Mouse (Mus musculus) lung, embryonic 14.5 days (tissue): ENCODE results near the gene Ppp3ca. TPM values are rescaled to one million over a fixed set of nuclear protein-coding genes. Genes with fewer than 3 reads are reported as not detected.

Experiments
- ATAC-seq: fragments of 200-750 bp; cut with Nextera tagmentation; 2 replicates; pipeline ENCODE4 v1.8.0; 2017; ENCODE audit warnings: mild to moderate bottlenecking, moderate TSS enrichment, moderate library complexity; ENCODE audit not compliant: insufficient read depth
- DNase-seq: peaks from one replicate; pipeline ENCODE4 v3.0.0-alpha.2; 2015
- H3K27ac ChIP-seq: fragments of 300-500 bp; sonication (generic); 2 replicates; pipeline ENCODE4 v1.5.1; 2014; ENCODE audit warnings: low read depth, mild to moderate bottlenecking, moderate library complexity
- H3K27me3 ChIP-seq: fragments of 300-500 bp; sonication (generic); 2 replicates; pipeline ENCODE4 v1.6.1; 2014; ENCODE audit warnings: low read length, control low read depth; ENCODE audit not compliant: insufficient read depth
- H3K36me3 ChIP-seq: fragments of 300-500 bp; sonication (generic); 2 replicates; pipeline ENCODE4 v1.6.1; 2014; ENCODE audit warnings: control low read depth; ENCODE audit not compliant: insufficient read depth
- H3K4me1 ChIP-seq: fragments of 300-500 bp; sonication (generic); 2 replicates; pipeline ENCODE4 v1.6.1; 2014; ENCODE audit warnings: antibody characterized with exemption, control low read depth; ENCODE audit not compliant: insufficient read depth
- H3K4me2 ChIP-seq: fragments of 300-500 bp; sonication (generic); 2 replicates; pipeline ENCODE4 v1.6.1; 2014; ENCODE audit warnings: mild to moderate bottlenecking
- H3K4me3 ChIP-seq: fragments of 300-500 bp; sonication (generic); 2 replicates; pipeline ENCODE4 v1.5.1; 2014; ENCODE audit warnings: low read depth, low read length
- H3K9ac ChIP-seq: fragments of 300-500 bp; sonication (generic); 2 replicates; pipeline ENCODE4 v1.6.1; 2014
- H3K9me3 ChIP-seq: fragments of 300-500 bp; sonication (generic); 2 replicates; pipeline ENCODE4 v1.6.1; 2016; ENCODE audit warnings: low read depth, low read length, control low read depth
- CTCF ChIP-seq: IDR thresholded peaks from 2 replicates; pipeline ENCODE4 v1.5.1; 2016; ENCODE audit warnings: antibody characterized with exemption, low read depth
- whole genome bisulfite sequencing: fragments of 180-500 bp; shearing (Covaris S2); extraction: QIAGEN DNeasy Blood & Tissue Kit; methylation state at CpG from one replicate; pipeline ENCODE4 v1.1.7; 2014; 5-methylcytosine and 5-hydroxymethylcytosine counted together
- polyA plus RNA-seq: library from polyadenylated mRNA; unstranded; fragments of >200 nt; fragmentation: Nextera tagmentation; extraction: Ambion mirVana; gene quantifications from 2 replicates; pipeline ENCODE4 v1.2.1, GENCODE M21; 2014

Gene Ppp3ca
- polyA plus RNA-seq, 1 experiment from 2014 or later = 74.1 TPM

- Histone ChIP-seq H3K27ac (no peak overlapping the region), H3K4me3 (no peak overlapping the region), H3K4me1 (no peaks in the 10 kb centered on the region), H3K27me3 (no peaks in the 10 kb centered on the region), H3K9ac (no peak overlapping the region), H3K9me3 (no peaks in the 10 kb centered on the region), H3K36me3 (peaks cover 18% of the 10 kb centered on the region), H3K4me2 (no peak overlapping the region)
- ATAC-seq (no peak), DNase-seq (peak; percentile 39)
- TF ChIP-seq CTCF = peak; percentile 56
- 69% methylated on average over 1 of the region's 1 CpGs for WGBS
Measured at GRCm38 (mm10) chr3:136905577-136905976, 235.7 kb downstream of the Ppp3ca start.

- TF ChIP-seq CTCF = no peak
- Histone ChIP-seq H3K4me3 (no peak overlapping the region), H3K4me1 (no peaks in the 10 kb centered on the region), H3K36me3 (peaks cover 4% of the 10 kb centered on the region; the same call in 1 of the 2 replicates), H3K9me3 (no peaks in the 10 kb centered on the region), H3K27me3 (no peaks in the 10 kb centered on the region), H3K27ac (no peak overlapping the region), H3K9ac (no peak overlapping the region), H3K4me2 (no peak overlapping the region)
- DNase-seq (no peak), ATAC-seq (peak; percentile 11; the same call in 1 of the 2 replicates)
- 33% methylated on average over 3 of the region's 3 CpGs for WGBS
Measured at GRCm38 (mm10) chr3:136909534-136909933, 239.6 kb downstream of the Ppp3ca start.

GRCm38 (mm10) chr3:136911276-136911675 lies 241.4 kb downstream of the Ppp3ca start:
- ATAC-seq (no peak), DNase-seq (no peak)
- no peaks in the 10 kb centered on the region for H3K4me1 ChIP-seq
- H3K27ac ChIP-seq = no peak overlapping the region
- 72% methylated on average over 8 of the region's 8 CpGs for WGBS
- TF ChIP-seq CTCF = no peak
- no peak overlapping the region for H3K4me3 ChIP-seq
- H3K27me3 ChIP-seq = no peaks in the 10 kb centered on the region
- no peak overlapping the region for H3K9ac ChIP-seq
- H3K36me3 ChIP-seq = peaks cover 4% of the 10 kb centered on the region; the same call in 1 of the 2 replicates
- no peak overlapping the region for H3K4me2 ChIP-seq
- no peaks in the 10 kb centered on the region for H3K9me3 ChIP-seq

- no peak overlapping the region for H3K9ac ChIP-seq
- peaks cover 10% of the 10 kb centered on the region; the same call in 1 of the 2 replicates for H3K36me3 ChIP-seq
- no peak overlapping the region for H3K4me2 ChIP-seq
- no peak for DNase-seq
- H3K27ac ChIP-seq = no peak overlapping the region
- WGBS = 83% methylated on average over 7 of the region's 7 CpGs
- TF ChIP-seq CTCF = no peak
- H3K9me3 ChIP-seq = no peaks in the 10 kb centered on the region
- H3K4me1 ChIP-seq = no peaks in the 10 kb centered on the region
- no peaks in the 10 kb centered on the region for H3K27me3 ChIP-seq
- H3K4me3 ChIP-seq = no peak overlapping the region
- no peak for ATAC-seq
Measured at GRCm38 (mm10) chr3:136917080-136917479, 247.2 kb downstream of the Ppp3ca start.

- no peak for ATAC-seq
- peaks cover 20% of the 10 kb centered on the region; the same call in 1 of the 2 replicates for H3K36me3 ChIP-seq
Measured at GRCm38 (mm10) chr3:136933071-136933470, 263.1 kb downstream of the Ppp3ca start.

GRCm38 (mm10) chr3:136940733-136941601 lies 271.0 kb downstream of the Ppp3ca start:
- DNase-seq (no peak), ATAC-seq (no peak)
- WGBS = 54% methylated on average over 7 of the region's 7 CpGs
- no peak overlapping the region for H3K9ac ChIP-seq
- H3K4me3 ChIP-seq = no peak overlapping the region
- H3K9me3 ChIP-seq = no peaks in the 10 kb centered on the region
- no peaks in the 10 kb centered on the region for H3K27me3 ChIP-seq
- TF ChIP-seq CTCF = no peak
- 0 out of 2 replicates have a peak, but pooled peaks cover 4% of the 10 kb centered on the region for H3K4me1 ChIP-seq
- H3K27ac ChIP-seq = no peak overlapping the region
- H3K4me2 ChIP-seq = no peak overlapping the region
- no peaks in the 10 kb centered on the region; the same call in 1 of the 2 replicates for H3K36me3 ChIP-seq

More at GRCm38 (mm10) chr3:136933071-136933470, 263.1 kb downstream of the Ppp3ca start:
- Histone ChIP-seq H3K27ac (no peak overlapping the region), H3K27me3 (no peaks in the 10 kb centered on the region), H3K9ac (no peak overlapping the region), H3K9me3 (no peaks in the 10 kb centered on the region), H3K4me1 (no peaks in the 10 kb centered on the region), H3K4me3 (no peak overlapping the region), H3K4me2 (no peak overlapping the region)
- no peak for DNase-seq
- no peak for TF ChIP-seq CTCF

GRCm38 (mm10) chr3:136941602-136941926 lies 271.6 kb downstream of the Ppp3ca start:
- Histone ChIP-seq H3K27ac (no peak overlapping the region), H3K4me1 (0 out of 2 replicates have a peak, but pooled peaks cover 4% of the 10 kb centered on the region), H3K9ac (no peak overlapping the region), H3K4me2 (no peak overlapping the region), H3K36me3 (no peaks in the 10 kb centered on the region; the same call in 1 of the 2 replicates), H3K9me3 (no peaks in the 10 kb centered on the region), H3K4me3 (no peak overlapping the region), H3K27me3 (no peaks in the 10 kb centered on the region)
- ATAC-seq = no peak
- 95% methylated on average over 3 of the region's 3 CpGs for WGBS
- DNase-seq = no peak
- TF ChIP-seq CTCF = no peak
